Mouse (Mus musculus): Measurements from ENCODE around the gene Usp34.

GRCm38 (mm10) chr11:23380595-23380994 lies 73.9 kb downstream of the Usp34 start:
- TF ChIP-seq GATA1 (IDR thresholded peaks at IDR 0.05; ENCODE audit: borderline replicate concordance, low read length) (no peak), FLI1 (IDR thresholded peaks at IDR 0.05; ENCODE audit: low read length) (no peak)
